Mouse (Mus musculus): Measurements from ENCODE around the gene Timm22. TPM values are rescaled to one million over a fixed set of nuclear protein-coding genes. Genes with fewer than 3 reads are reported as not detected.

Gene Timm22
- polyA plus RNA-seq, 1 experiment from 2014 or later: 102 TPM

Other genes starting within 250 kb of the Timm22 start
- 61.4 and 64.5 TPM in 2 replicates for gene Vps53, start 227.3 kb upstream of the Timm22 start, polyA plus RNA-seq (2015; fragmentation: Nextera tagmentation; extraction: Ambion mirVana)
- gene Fam57a, start 227.3 kb upstream of the Timm22 start, polyA plus RNA-seq (2015; fragmentation: Nextera tagmentation; extraction: Ambion mirVana): 22.0 and 22.3 TPM in 2 replicates
- 0.50 and 1.00 TPM in 2 replicates for gene Dbil5, start 189.3 kb upstream of the Timm22 start, polyA plus RNA-seq (2015; fragmentation: Nextera tagmentation; extraction: Ambion mirVana)
- gene Gemin4, start 189.3 kb upstream of the Timm22 start, polyA plus RNA-seq (2015; fragmentation: Nextera tagmentation; extraction: Ambion mirVana): 15.7 and 21.5 TPM in 2 replicates
- gene Mrm3, start 163.2 kb upstream of the Timm22 start, polyA plus RNA-seq (2015; fragmentation: Nextera tagmentation; extraction: Ambion mirVana): 18.6 and 19.0 TPM in 2 replicates
- 128 TPM in 2 replicates for gene Glod4, start 163.2 kb upstream of the Timm22 start, polyA plus RNA-seq (2015; fragmentation: Nextera tagmentation; extraction: Ambion mirVana)
- 29.0 and 34.3 TPM in 2 replicates for gene Nxn, start 7.8 kb upstream of the Timm22 start, polyA plus RNA-seq (2015; fragmentation: Nextera tagmentation; extraction: Ambion mirVana)
- gene Abr, start 215.4 kb downstream of the Timm22 start, polyA plus RNA-seq (2015; fragmentation: Nextera tagmentation; extraction: Ambion mirVana): 88.4 and 93.5 TPM in 2 replicates